Mouse (Mus musculus) brain, embryonic 14.5 days (tissue): ENCODE results near the gene Cep112.

ENCODE experiments used
- CTCF ChIP-seq: fragments of 200-500 bp; IDR thresholded peaks from 2 replicates; pipeline ENCODE4 v1.5.1; 2012; ENCODE audit warnings: inconsistent platforms, mild to moderate bottlenecking, moderate library complexity, borderline replicate concordance; ENCODE audit not compliant: insufficient read depth, insufficient read length; ENCODE audit errors: extremely low read depth
- POLR2A ChIP-seq: fragments of 200-500 bp; IDR thresholded peaks from 2 replicates; pipeline ENCODE4 v1.6.1; 2012; ENCODE audit warnings: mild to moderate bottlenecking, inconsistent platforms, borderline replicate concordance; ENCODE audit not compliant: poor library complexity, insufficient read depth, insufficient read length, severe bottlenecking; ENCODE audit errors: extremely low read depth

GRCm38 (mm10) chr11:108804030-108804429 is 379.0 kb downstream of the Cep112 start:
- TF ChIP-seq POLR2A (no peak), CTCF (no peak)
